Mouse (Mus musculus) adrenal gland, adult 2 months (tissue): ENCODE data around the gene Gjc3. TPM values are rescaled to one million over a fixed set of nuclear protein-coding genes. Genes with fewer than 3 reads are reported as not detected.

ENCODE experiments used
- DNase-seq: peaks from one replicate; pipeline ENCODE4 v3.0.0; 2021
- polyA plus RNA-seq: library from polyadenylated mRNA; depleted of rRNA; stranded (reverse); fragments of >200 nt; gene quantifications from 2 replicates; pipeline ENCODE4 v1.2.3, GENCODE M21; 2012; rRNA removed
- total RNA-seq, 2 experiments: library from RNA; stranded (reverse); gene quantifications; 2 replicates each; pipeline ENCODE4 v1.2.3; 2021

The Gjc3 gene
- total and polyA plus RNA-seq, 3 experiments = 0.03 to 0.38 (median 0.06) TPM

DNA sequence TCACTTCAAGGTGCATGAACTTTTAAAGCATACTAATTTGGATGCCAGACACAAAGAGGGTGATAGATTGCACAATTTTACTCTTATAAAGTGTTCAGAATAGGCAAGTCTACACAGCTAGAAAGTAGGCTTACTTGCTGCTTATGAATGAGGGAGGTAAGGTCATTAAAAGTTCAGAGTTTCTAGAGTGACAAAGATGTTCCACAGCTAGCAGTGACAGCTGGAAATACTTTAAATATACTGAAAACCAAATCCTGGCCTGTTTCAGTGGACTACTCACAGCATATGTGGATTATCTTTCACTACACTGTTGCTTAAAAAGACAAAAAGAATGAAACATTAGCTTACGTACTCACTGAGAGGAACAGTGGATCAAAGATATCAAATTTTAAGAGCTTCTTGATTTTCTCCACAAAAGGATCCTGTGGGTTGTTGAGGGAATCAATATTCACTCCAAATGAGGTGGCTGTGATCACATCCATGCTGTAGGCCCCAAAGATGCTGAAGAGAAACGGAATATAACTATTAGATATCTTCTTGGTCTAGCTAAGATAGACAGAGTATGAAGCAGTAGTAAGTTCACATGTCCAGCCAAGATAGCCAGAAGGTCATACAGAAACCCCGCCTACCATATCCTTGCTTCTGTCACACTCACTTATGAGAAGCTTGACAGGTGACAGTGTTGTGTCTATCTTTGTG lies 53.2 kb downstream of the Gjc3 start:
- DNase-seq = no peak

Other genes starting within 250 kb of the Gjc3 start
- gene Nyap1, start 221.5 kb downstream of the Gjc3 start, total RNA-seq = 1 to 10 TPM; 2.2 to 6.0 TPM
- gene Nyap1, start 221.5 kb downstream of the Gjc3 start, polyA plus RNA-seq = 7.3 and 8.9 TPM in 2 replicates
- 10 to 100 TPM; 82.9 to 89.9 TPM for gene Tsc22d4, start 217.4 kb downstream of the Gjc3 start, total RNA-seq
- 123 and 136 TPM in 2 replicates for gene Tsc22d4, start 217.4 kb downstream of the Gjc3 start, polyA plus RNA-seq
- 10 to 100 TPM; 16.1 to 40.1 TPM for gene Ppp1r35, start 184.2 kb downstream of the Gjc3 start, total RNA-seq
- gene Ppp1r35, start 184.2 kb downstream of the Gjc3 start, polyA plus RNA-seq = 61.5 and 83.6 TPM in 2 replicates
- gene Mepce, start 175.4 kb downstream of the Gjc3 start, total RNA-seq = 10 to 100 TPM; 43.9 to 46.4 TPM
- 29.9 and 35.4 TPM in 2 replicates for gene Mepce, start 175.4 kb downstream of the Gjc3 start, polyA plus RNA-seq
- gene Zcwpw1, start 175.3 kb downstream of the Gjc3 start, total RNA-seq = 1 to 10 TPM; 2.0 to 2.2 TPM
- gene Zcwpw1, start 175.3 kb downstream of the Gjc3 start, polyA plus RNA-seq = 0.38 and 0.56 TPM in 2 replicates
- gene Pilra, start 126.8 kb downstream of the Gjc3 start, total RNA-seq = 1 to 10 TPM; 1.8 to 4.7 TPM
- 2.0 and 2.5 TPM in 2 replicates for gene Pilra, start 126.8 kb downstream of the Gjc3 start, polyA plus RNA-seq
- 1 to 10 TPM; 1.5 TPM for gene Pilrb1, start 105.0 kb downstream of the Gjc3 start, total RNA-seq
- gene Pilrb1, start 105.0 kb downstream of the Gjc3 start, polyA plus RNA-seq = 0.69 and 1.3 TPM in 2 replicates
- gene Pilrb2, start 91.3 kb downstream of the Gjc3 start, total RNA-seq = 1 to 10 TPM in 1 of 2 experiments, under 1 TPM in 1; 0.81 to 1.8 TPM
- gene Pilrb2, start 91.3 kb downstream of the Gjc3 start, polyA plus RNA-seq = 1.1 and 3.8 TPM in 2 replicates
- under 1 TPM in 1 of 2 experiments, not detected in 1; 0.58 TPM for gene Cyp3a13, start 41.5 kb downstream of the Gjc3 start, total RNA-seq
- not detected in 2 replicates for gene Cyp3a13, start 41.5 kb downstream of the Gjc3 start, polyA plus RNA-seq
- gene Azgp1, start 18.4 kb upstream of the Gjc3 start, total RNA-seq = 1 to 10 TPM in 1 of 2 experiments, under 1 TPM in 1; 0.83 to 4.2 TPM
- gene Azgp1, start 18.4 kb upstream of the Gjc3 start, polyA plus RNA-seq = 0.18 and 0.72 TPM in 2 replicates
- not detected for gene Smok3a, start 58.2 kb upstream of the Gjc3 start, total RNA-seq
- gene Smok3a, start 58.2 kb upstream of the Gjc3 start, polyA plus RNA-seq = not detected in 2 replicates
- gene Smok3b, start 58.3 kb upstream of the Gjc3 start, total RNA-seq = not detected
- gene Smok3b, start 58.3 kb upstream of the Gjc3 start, polyA plus RNA-seq = not detected in 2 replicates
- not detected for gene Smok3c, start 90.1 kb upstream of the Gjc3 start, total RNA-seq
- not detected in 2 replicates for gene Smok3c, start 90.1 kb upstream of the Gjc3 start, polyA plus RNA-seq
- gene Zkscan1, start 122.0 kb upstream of the Gjc3 start, total RNA-seq = 10 to 100 TPM; 33.9 to 40.2 TPM
- 2.7 and 3.4 TPM in 2 replicates for gene Zkscan1, start 122.0 kb upstream of the Gjc3 start, polyA plus RNA-seq
- 10 to 100 TPM; 14.8 to 16.7 TPM for gene Zscan21, start 153.8 kb upstream of the Gjc3 start, total RNA-seq
- 4.0 and 5.3 TPM in 2 replicates for gene Zscan21, start 153.8 kb upstream of the Gjc3 start, polyA plus RNA-seq
- 10 to 100 TPM; 11.0 to 11.5 TPM for gene Zfp113, start 192.6 kb upstream of the Gjc3 start, total RNA-seq
- 6.2 and 10.5 TPM in 2 replicates for gene Zfp113, start 192.6 kb upstream of the Gjc3 start, polyA plus RNA-seq
- gene Cops6, start 198.0 kb upstream of the Gjc3 start, total RNA-seq = 100 to 1,000 TPM; 132 to 160 TPM
- 44.6 and 49.2 TPM in 2 replicates for gene Cops6, start 198.0 kb upstream of the Gjc3 start, polyA plus RNA-seq
- gene Ap4m1, start 208.9 kb upstream of the Gjc3 start, total RNA-seq = 10 to 100 TPM; 19.4 to 20.1 TPM
- gene Ap4m1, start 208.9 kb upstream of the Gjc3 start, polyA plus RNA-seq = 24.9 and 27.7 TPM in 2 replicates
- 10 to 100 TPM; 22.8 to 23.1 TPM for gene Mcm7, start 209.3 kb upstream of the Gjc3 start, total RNA-seq
- gene Mcm7, start 209.3 kb upstream of the Gjc3 start, polyA plus RNA-seq = 17.9 and 21.6 TPM in 2 replicates
- gene Taf6, start 224.4 kb upstream of the Gjc3 start, total RNA-seq = 10 to 100 TPM; 41.7 to 44.7 TPM
- 63.3 and 72.2 TPM in 2 replicates for gene Taf6, start 224.4 kb upstream of the Gjc3 start, polyA plus RNA-seq
- gene Cnpy4, start 224.4 kb upstream of the Gjc3 start, total RNA-seq = 10 to 100 TPM; 18.1 to 28.7 TPM
- gene Cnpy4, start 224.4 kb upstream of the Gjc3 start, polyA plus RNA-seq = 0.68 and 1.1 TPM in 2 replicates
- gene Mblac1, start 231.2 kb upstream of the Gjc3 start, total RNA-seq = 10 to 100 TPM in 1 of 2 experiments, 1 to 10 TPM in 1; 5.0 to 11.9 TPM
- gene Mblac1, start 231.2 kb upstream of the Gjc3 start, polyA plus RNA-seq = 9.6 and 11.1 TPM in 2 replicates